Mouse (Mus musculus) 3134 (cell line): Measurements from ENCODE around the gene Nol11.

Experiments used
- DNase-seq: peaks from one replicate; pipeline ENCODE4 v3.0.0-alpha.2; 2011; ENCODE audit warnings: low spot score; ENCODE audit not compliant: insufficient read length; ENCODE audit errors: extremely low read depth

The Nol11 gene

DNA sequence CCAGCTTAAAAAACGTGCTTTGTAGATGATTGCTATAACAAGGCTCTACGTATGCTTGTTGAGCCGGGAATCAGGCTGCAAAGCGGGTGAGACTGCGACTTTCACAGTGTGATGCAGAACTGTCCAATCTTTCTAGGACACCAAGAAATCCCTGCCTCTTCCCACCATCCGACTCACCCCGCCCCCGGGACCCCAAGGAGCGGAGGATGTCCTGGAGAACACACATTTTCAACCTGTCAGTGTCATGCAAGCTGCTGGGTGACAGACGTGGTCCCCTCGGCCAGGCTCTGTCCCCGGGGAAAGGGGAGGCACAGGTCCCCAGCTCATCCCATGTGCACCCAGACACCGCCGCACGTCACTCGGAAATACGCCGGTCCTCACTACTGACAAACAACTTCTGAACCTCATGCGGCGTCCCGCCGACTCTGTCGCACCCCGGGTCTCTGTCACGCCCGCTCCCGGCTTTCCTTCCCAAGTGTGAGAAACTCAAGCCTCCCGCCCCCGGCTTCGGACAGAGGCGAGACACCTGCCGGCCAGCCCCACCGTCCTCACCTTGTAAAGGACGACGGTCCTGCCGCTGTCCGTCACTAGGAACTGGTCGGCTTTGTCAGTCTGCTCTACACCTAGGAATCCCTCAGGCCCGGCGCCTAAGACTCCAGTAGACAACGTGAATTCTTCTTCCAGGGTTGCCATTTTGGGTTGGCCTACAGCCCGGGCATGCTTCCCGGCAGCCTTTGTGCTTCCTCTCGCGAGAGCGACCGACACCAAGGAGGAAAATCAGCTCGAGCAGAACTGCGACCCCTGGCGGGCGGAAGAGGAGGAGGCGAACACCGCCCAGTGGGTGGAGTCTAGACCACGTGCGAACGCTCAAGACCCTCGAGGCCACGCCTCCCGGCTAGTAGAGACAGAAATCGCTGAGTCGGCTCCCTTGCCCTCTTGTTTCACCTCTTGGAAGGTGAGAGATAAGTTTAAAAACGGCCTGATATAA lies at the start of gene Nol11:
Nol11 (minus strand) TSS at position 817 of the 988 bp plus-strand sequence.
- DNase-seq, result peak; percentile 91

DNA sequence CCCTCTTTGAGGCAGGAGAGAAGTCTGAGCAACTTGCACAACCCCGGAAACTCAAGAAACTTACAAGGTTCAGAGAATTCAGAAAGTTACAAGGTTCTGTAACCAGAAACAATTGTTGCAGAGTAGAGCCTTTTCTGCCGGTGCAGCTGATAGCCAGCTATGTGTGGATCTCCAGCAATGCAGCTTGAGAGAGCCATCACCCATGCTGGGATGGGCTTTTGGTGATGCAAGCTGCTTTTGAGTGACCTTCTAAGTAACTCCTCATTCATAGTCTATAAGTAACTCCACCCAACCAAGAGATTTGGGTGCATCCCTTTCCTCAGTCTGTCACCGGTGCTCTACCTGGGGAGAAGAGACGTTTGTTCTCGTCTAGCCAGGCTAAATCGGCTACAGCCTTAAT lies 49.3 kb upstream of the Nol11 start:
- no peak for DNase-seq

- DNase-seq, result no peak
Observed at GRCm38 (mm10) chr11:107237532-107237931, 48.4 kb upstream of the Nol11 start.

DNA sequence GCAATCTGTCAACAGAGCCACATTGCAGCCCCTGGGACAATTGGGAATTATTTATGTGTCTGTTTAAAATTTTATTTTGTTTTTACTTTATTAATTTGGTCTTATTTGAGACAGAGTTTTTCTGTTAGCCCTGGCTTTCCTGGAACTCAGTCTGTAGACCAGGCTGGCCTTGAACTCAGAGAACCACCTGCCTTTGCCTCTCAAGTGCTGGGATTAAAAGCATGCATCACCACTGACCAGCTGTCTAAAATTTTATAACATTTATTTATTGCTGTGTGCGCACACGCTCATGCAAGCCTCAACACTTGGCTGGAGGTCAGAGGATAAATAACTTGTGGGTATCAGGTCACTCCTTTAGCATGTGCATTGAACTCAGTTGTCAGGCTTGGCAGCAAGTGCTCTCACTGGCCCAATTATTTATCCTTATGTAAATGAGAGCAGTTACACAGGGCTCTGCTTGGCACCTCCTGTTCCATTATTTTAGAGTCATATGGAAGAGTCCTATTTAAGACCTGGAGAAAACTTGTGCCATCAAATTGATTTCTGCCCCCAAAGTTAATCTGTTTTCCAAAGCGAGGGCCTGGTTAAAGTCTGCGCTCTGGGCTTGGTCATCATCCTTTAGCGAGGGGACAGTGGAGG lies 44.2 kb upstream of the Nol11 start:
- DNase-seq, result no peak

- DNase-seq, result no peak
Observed at GRCm38 (mm10) chr11:107230128-107230527, 40.9 kb upstream of the Nol11 start.

- no peak for DNase-seq
Observed at GRCm38 (mm10) chr11:107226431-107226830, 37.2 kb upstream of the Nol11 start.

GRCm38 (mm10) chr11:107226013-107226412 lies 36.8 kb upstream of the Nol11 start:
- no peak for DNase-seq

DNA sequence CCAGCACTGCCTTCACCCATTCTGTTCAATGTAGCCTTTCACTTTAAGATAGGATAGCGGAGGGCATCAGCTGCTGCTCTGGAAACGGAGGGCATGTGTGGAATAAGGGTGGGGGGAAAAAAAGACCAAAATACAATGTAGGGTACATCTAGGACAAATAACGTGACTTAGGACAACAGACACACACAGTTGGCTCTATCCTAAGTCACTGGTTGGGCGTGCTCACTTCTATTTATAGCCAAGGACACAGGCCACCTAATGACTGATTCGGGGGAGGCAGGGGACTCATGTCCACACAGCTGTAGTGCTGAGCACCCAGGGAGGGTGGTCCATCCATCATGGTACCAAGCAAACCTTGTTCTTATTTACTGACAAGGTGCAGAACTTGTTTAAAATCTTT lies 36.1 kb upstream of the Nol11 start:
- no peak for DNase-seq

GRCm38 (mm10) chr11:107223667-107224214 lies 34.6 kb upstream of the Nol11 start:
- no peak for DNase-seq

- no peak for DNase-seq
Observed at GRCm38 (mm10) chr11:107223169-107223561, 34.0 kb upstream of the Nol11 start.

- DNase-seq, result no peak
Observed at GRCm38 (mm10) chr11:107222531-107223168, 33.5 kb upstream of the Nol11 start.

- DNase-seq, result no peak
Observed at GRCm38 (mm10) chr11:107215111-107215510, 25.9 kb upstream of the Nol11 start.

GRCm38 (mm10) chr11:107213745-107214144 lies 24.6 kb upstream of the Nol11 start:
- no peak for DNase-seq

GRCm38 (mm10) chr11:107209818-107210217 lies 20.6 kb upstream of the Nol11 start:
- no peak for DNase-seq

DNA sequence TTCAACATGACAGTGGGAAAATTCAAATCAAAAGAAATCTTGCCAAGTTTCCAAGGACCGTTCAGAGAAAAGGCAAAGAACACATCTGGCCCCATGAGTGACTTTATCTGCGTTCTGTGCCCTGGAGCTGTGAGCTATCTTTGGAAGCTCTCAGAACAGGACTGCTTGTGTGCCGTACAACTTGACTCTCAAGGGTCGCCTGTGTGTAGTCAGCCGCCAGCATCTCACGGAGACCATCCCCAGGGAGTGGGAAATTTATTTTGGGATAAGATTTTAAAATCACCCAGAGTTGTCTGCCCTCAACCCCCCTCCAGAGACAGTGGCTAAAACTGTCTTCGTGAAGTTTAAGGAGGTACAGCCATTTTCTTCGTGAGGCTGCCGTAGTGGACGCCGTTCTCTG lies 12.6 kb upstream of the Nol11 start:
- DNase-seq, result no peak

DNA sequence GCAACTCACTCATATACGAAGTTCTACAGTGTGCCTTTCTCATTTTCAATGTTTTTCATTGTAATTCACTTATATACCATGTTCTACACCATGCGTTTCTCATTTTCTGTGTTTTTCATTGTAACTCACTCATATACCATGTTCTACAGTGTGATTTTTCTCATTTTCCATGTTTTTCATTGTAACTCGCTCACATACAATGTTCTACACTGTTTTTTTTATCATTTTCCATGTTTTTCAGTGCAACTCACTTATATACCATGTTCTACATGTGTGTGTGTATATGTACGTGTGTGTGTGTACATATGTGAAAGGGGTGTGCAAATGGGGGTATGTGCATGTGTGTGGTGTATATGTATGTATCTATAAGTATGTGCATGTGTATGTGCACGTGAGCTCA lies 10.1 kb upstream of the Nol11 start:
- DNase-seq, result peak; percentile 24

- no peak for DNase-seq
Observed at GRCm38 (mm10) chr11:107195334-107195733, 6.2 kb upstream of the Nol11 start.

DNA sequence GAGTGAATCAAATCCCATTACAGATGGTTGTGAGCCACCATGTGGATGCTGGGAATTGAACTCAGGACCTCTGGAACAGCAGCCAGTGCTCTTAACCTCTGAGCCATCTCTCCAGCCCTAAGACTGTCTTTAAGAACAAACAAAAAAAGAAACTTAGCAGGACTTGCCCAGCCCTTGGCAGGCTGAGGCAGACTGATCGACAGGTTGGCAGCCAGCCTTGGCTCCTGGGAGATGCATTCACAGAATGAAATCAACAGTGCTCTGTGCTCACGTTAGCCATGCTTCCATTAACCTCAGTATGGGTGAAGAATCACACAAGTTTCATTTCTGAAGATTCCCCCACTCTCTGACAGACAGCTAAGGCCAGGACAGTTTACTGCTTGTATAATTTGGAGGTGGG lies 1.2 kb upstream of the Nol11 start:
- peak; percentile 13 for DNase-seq

- no peak for DNase-seq
Observed at GRCm38 (mm10) chr11:107183777-107184176, 5.4 kb downstream of the Nol11 start.

GRCm38 (mm10) chr11:107161215-107161614 lies 28.0 kb downstream of the Nol11 start:
- DNase-seq, result peak; percentile 37

DNA sequence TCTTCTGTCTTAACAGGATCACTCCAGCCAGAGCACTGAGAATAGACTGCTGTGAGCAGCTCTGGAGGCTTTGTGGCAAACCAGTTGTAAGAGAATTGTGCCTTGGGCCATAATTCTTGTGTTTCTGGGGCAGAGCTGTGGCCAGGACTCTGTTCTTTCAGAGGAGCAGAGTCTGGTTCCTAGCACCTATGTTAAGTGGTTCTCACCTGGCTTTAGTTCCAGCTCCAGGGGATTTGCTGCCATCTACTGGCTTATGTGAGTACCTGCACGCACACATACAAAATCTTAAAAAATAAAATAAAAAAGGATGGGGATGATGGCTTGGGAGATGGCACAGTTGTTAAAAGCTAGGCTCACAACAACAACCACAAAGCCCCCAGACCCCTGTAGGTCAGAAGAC lies 30.1 kb downstream of the Nol11 start:
- DNase-seq, result no peak
